Mouse (Mus musculus) mature B cell (primary cell): Measurements from ENCODE around the gene Barx2.

Source experiments
- in situ Hi-C: fragments of 300-500 bp; cut with MboI; formaldehyde crosslinking; loops from 2 replicates; pipeline ENCODE4 v1.14.3; 2019

Barx2 gene

DNA sequence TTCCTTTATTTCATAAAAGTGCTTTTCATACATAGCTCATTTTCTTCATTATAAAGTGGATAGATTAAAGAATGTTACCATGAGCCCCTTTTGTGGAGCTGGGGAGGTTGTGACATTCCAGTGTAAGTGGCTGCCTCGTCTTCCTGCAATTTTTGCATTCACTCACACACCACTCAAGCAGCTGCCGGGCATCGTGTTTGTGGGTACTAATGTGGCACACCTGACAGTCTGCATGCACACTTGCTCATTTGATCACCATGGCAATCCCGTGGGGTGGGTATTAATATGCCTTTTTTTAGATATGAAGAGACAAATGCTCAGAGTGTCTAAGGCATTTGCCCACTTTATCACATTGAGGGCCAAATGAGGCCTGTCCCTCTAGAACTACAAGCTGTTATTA lies 24.9 kb downstream of the Barx2 start:
- in situ Hi-C loops, result no loop called here

GRCm38 (mm10) chr9:31886258-31886657 lies 27.0 kb downstream of the Barx2 start:
- in situ Hi-C loops, result no loop called here

DNA sequence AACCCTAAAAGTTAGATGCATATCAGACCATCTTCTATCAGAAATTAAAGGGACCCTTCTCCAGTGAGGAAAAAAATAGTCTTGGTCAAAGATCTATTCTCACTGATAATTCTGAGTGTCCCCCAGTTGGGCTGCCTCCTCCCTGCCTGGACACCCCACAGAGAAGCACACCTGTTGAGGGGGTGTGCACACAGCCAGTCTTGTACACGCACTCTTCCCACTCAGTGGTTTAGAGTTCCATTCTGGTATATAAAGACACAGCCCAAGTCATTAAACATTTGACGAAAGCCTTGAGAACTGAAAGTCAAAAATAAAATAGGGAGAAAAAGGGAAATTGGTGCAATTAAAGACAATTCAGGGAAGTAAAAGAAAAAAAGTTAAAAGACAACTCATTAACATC lies 30.9 kb downstream of the Barx2 start:
- in situ Hi-C loops, result no loop called here

- in situ Hi-C loops, result no loop called here
Measured at GRCm38 (mm10) chr9:31875556-31875955, 37.7 kb downstream of the Barx2 start.

- in situ Hi-C loops, result no loop called here
Measured at GRCm38 (mm10) chr9:31874236-31874635, 39.0 kb downstream of the Barx2 start.

DNA sequence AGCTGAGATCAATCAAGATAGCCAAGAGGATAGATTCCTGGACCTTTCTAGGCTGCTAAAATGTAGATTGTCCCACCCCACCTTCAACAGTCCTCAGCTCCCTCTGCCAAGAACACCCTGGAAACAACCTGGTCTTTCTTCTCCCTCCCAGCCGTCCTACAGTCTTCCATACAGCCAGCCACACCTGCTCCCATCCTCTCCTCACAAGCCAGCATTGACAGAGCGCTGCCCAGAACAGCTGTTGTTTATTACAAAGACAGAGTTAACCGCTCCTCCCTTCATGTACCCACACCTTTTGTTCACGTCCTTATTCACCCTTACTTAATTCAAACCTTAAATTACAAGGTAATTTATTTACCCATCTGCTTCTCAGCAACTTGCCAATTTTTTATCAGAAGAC lies 41.9 kb downstream of the Barx2 start:
- in situ Hi-C loops, result no loop called here

DNA sequence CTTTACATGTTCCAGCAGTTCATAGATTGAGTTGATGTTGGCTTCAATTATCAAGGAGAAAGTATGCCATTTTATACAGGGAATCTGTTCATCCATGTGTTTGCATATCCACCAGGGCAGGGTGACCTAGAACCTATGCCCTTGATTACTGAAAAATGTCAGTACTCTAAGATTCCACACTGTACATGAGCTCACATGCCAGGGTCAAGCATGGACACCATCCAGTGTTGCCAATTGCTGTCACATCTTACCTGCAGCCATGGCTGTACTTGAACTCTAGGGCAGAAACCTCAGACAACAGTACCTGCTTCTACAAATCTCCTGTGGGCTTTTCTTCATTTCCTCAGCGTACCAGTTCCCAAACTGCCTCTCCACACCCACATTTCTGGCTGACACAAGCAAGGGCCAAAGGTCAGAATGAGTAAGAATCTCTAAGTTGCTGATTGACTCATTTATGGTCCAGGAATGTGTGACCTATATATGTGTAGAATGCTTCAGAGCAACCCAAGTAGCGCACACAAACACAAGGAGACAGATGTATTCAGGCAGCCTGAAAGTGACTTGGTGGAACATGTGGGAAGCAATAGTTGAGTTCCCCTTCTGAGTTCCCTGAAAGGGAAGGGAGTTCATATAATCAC lies 44.3 kb downstream of the Barx2 start:
- in situ Hi-C loops, result no loop called here

DNA sequence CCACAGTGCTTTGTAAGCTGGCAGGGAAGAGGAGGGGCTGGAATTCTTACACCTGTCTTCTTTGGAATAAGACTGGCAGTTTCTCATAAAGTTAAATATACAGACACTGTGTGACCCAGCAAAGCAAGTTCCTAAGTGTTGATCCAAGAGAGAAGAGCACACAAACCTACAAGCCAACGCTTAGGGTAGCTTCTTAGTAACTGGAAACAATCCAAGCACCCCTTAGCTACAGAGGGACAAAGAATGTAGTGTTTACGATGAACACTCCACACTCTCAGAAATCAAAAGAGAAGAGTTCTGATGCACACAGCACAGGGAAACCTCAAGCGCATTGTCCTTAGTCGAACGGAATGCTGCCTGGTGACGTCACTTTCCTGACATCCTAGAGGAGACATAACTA lies 49.4 kb downstream of the Barx2 start:
- in situ Hi-C loops, result no loop called here

DNA sequence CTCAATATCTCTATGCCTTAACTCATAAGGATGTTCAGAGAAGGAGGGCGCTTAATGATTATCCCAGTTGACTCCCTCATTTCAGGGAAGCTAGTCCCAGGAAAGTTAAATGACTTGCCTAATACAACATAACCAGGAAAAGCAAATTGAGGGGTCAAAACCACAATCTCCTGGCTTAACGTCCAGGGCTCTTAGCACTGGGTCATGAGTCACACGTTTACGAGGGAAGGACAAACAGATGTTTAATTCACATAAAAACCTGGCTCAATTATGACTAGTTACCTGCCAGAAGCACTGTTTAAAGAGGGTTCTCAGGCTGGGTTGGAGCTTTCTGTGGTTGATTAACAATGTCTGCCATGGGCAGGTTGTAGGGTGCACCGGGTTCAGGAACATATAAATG lies 53.8 kb downstream of the Barx2 start:
- in situ Hi-C loops, result no loop called here

DNA sequence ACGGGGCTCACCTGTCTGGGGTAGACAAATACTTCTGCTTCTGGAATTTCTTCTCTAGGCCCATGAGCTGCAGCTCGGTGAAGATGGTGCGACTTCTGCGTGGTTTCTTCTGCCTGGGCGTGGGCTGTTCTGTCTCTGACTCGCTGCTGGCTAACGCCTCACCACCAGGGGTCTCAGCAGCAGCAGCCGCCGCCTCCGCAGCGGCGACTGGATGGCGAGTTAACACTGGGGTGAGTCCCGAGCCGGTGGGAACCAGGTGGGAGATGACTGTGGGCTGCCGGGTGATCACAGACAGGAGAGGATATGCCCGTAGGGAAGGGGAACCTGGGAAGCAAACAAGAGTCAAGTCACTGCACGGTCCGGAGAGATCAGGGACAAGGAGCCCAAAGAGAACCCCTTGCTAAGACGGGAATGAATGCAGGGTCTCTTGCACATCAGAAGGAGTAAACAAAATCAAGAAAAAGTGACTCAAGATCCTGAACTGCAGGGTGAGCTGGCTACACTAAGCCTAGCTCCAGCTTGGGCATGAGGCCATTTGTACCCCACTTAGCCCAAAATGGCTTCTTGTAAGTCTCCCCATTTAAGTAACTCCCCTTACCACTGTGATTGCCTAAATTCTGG lies 54.4 kb downstream of the Barx2 start:
- in situ Hi-C loops, result no loop called here

DNA sequence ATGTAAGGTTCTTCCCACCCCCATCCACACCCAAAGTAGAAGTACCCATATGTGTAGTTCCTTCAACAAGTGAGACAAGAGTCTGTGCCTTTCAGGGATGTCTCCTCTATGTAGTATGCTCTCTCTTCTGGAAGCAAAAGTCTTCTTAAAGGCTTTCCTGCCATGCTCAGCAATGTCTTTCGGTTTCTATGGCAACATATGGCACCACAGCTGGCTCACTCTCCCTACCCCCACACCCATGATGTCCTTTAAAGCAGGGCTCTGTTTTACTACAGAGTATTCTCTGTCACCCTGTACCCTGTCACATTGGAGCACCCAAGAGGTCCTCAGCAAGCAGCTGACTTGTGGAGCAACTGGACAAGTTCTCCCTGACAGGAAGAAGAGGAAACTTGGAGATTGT lies 55.8 kb downstream of the Barx2 start:
- in situ Hi-C loops, result no loop called here

DNA sequence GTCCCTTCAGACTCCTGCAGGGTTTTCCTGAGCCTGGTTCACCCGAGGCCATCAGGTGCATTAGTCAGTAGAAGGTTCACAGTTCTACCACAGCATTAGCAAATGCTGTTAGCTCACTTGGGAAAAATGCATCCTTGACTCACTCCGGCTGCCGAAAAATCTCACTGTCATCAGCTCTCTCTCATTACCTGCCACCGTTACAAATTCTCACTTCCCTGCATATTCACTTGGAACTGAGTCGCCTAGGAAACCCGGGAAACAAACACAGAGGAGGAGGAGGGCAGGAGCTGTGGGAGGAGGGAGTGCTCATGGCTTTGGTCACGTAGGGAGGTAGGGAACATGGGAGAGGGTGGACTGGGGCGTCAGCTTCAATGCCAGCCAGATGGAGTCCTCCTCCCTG lies 56.8 kb downstream of the Barx2 start:
- in situ Hi-C loops, result no loop called here

GRCm38 (mm10) chr9:31855668-31856067 lies 57.6 kb downstream of the Barx2 start:
- in situ Hi-C loops, result no loop called here

DNA sequence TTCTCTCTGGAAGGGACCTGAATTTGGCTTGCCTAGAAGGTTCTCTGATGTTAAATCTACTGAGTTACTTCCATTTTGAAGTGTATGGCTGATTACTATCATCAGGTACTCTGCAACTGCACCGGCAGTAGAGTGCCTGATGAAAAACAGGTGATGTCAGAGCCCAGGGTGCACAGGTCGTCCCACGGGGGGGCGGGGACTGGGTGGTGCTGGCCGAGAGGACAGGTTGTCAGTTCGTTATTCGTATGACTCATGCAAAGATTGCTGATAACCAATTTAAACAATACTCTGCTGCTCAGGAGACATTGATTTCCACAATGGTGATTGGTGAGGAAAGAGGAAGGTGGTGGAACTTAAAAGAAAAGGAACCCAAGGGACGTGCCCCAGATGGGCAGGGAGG lies 61.6 kb downstream of the Barx2 start:
- in situ Hi-C loops, result no loop called here

DNA sequence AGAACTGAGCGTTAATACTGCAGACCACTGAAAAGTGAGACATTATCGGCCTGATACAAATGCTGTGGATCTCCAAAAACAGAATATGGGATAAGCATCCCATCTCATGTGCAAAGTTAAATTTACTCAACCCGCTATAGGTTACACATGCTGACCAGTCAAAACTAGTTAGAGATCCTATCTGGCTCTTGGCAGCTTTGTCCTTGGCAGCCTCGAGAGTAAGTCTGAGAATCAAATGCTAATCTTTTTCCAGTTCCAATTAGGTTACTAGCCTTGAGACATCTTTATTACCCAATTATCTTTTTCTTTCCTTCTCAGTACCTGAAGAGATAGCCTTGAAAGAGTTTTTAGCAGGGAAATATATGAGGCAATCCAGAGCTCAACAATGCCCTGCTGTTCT lies 62.6 kb downstream of the Barx2 start:
- in situ Hi-C loops, result no loop called here

GRCm38 (mm10) chr9:31849387-31849786 lies 63.9 kb downstream of the Barx2 start:
- in situ Hi-C loops, result no loop called here

GRCm38 (mm10) chr9:31844614-31845013 lies 68.6 kb downstream of the Barx2 start:
- in situ Hi-C loops, result no loop called here

GRCm38 (mm10) chr9:31841108-31841815 lies 72.0 kb downstream of the Barx2 start:
- in situ Hi-C loops, result no loop called here

DNA sequence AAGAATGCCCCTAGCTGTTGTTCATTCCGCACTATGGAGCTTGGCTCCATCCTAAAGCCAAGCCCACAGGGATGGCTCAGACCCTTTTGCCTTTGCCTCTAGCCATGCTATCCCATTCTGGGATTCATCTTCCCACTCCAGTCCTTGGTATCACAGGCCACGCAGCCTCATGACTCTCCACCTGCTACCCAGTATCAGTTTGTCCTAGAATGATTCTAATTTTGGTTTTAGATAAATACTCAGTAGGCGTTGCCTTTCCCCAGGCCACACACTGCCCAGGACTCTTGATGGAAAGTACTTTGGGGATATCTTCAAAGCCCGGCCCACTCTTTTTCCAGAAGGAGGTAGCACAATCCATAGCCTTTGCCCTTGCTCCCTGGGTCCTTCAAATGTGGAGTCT lies 72.7 kb downstream of the Barx2 start:
- in situ Hi-C loops, result no loop called here

DNA sequence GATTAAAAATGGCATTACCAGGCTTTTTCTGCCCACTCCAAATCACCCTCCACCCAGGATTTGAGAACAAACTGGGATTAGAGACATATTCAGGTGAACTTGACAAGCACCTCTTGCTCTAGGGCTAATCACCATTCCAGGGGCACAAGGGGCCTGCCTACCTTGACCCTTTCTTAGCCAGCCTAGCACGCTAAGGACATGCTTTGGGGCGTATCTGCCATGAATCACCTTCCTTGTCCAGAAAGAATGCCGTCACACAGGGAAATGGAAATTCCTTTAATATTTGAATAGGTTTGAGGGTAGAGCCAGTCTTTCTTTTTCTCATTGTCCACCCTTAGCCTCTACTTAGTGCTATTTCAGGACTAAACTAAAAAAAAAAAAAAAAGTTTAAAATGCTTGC lies 73.2 kb downstream of the Barx2 start:
- in situ Hi-C loops, result no loop called here

DNA sequence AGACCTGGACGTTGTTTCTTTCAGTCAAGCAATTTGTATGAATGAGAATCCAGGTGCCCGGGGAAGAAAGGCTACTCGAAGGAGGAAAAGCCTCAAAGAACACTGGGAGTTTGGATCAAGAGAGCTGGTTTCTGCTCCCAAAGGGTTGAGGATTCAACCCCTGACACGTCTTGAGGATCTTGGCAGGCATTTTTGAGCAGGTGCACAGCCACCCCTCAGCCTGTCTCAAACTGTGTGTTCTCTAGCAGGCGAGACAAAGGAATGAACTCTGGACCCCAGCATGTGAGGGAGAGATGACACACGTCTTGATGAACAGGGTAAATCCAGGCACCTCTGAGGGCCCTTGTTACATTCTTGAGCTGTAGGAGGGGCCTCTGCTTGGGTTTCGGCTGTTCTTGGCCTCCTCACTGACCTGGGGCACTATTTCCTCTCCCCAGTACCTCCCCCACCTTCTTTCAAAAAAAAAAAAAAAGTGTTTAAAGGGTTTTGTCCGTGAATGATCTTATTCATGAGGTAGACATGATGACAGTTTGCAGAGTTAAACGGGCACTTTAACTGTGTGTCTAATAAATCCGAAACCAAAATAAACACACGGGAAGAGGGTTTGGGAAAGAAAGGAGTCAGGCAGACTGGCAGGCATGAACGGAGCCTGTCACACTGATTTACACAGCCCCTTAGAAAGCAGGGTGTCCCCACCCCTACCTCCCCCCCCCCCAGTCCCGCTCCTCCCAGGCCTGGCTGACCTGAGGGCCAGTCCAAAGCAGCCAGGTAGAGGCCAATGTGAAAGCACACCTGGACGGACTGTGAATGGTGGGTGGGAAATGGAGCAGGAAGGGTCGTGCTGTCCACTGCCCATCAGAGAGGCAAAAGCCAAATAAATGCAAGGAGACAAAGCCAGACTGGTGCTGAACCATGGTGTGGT lies 73.9 kb downstream of the Barx2 start:
- in situ Hi-C loops, result no loop called here

- in situ Hi-C loops, result no loop called here
Measured at GRCm38 (mm10) chr9:31838047-31838446, 75.2 kb downstream of the Barx2 start.
